Mouse (Mus musculus): ENCODE data around the gene Donson.

DNA sequence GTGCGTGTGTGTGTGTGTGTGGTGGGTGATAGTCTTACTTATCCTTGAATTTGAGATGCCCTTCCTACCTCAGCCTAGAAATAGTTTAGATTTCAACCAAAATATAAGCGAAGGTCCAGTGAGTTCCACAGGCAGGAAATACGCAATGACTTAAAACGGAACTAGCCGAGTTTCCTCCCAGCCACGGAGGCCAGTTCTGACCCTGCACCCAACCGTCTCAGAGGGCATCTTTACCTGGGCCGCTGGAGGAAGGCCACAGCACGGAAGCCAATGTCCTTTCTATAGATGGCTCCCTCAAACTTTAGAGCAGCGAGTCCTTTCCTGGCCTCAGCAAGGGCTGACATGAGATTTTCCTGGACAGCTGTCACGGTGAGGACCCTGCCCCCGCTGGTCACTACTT lies 54.9 kb downstream of the Donson start:
- TF ChIP-seq POLR2A (IDR thresholded peaks at IDR 0.05; ENCODE audit: low read depth, low read length), result no peak
- TF ChIP-seq CTCF (IDR thresholded peaks at IDR 0.05; ENCODE audit: borderline replicate concordance, insufficient read depth, low read length), result no peak

All from embryonic fibroblast, embryonic 13.5 days (primary cell).